Mouse (Mus musculus): Measurements from ENCODE around the gene Tbx15.

GRCm38 (mm10) chr3:99227807-99228206 is 12.4 kb upstream of the Tbx15 start:
- no peak for TF ChIP-seq FLI1 (IDR thresholded peaks at IDR 0.05; ENCODE audit: low read length)
- TF ChIP-seq GATA1 (IDR thresholded peaks at IDR 0.05; ENCODE audit: borderline replicate concordance, low read length): no peak

Data from megakaryocyte, embryonic 14.5 days (primary cell).